Mouse (Mus musculus): ENCODE results near the gene Gm17728. TPM values are rescaled to one million over a fixed set of nuclear protein-coding genes. Genes with fewer than 3 reads are reported as not detected.
"Not testable (repeated sequence)": the region's sequence is repeated elsewhere in the genome, so short reads cannot be mapped to it uniquely, and the experiment has no call there.

The Gm17728 gene
- polyA plus RNA-seq (2015; fragmentation: Nextera tagmentation; extraction: Ambion mirVana) = not detected in 2 replicates

DNA sequence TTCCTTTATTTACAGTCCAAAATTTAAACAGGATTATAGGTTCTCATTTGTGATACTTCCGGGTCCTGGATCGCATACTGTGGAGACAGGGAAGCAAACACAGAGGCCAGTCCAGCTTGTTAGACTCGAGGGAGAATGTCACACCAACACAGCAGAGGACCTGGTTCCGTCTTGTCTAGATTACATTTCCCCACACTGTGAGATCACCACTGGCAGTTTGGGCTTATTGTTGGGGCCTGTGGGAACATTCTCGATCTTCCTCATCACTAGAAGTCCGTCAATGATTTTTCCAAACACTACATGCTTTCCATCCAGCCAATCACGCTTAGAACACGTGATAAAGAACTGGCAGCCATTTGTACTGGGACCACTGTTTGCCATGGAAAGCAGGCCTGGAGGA is at the start of gene Gm17728:
TSS of gene Gm17728 (plus strand) at position 301 of the 400 bp plus-strand sequence.
- H3K4me3 ChIP-seq; H3K4me1 ChIP-seq (replicated peaks); H3K9me3 ChIP-seq (replicated peaks); H3K27ac ChIP-seq; ATAC-seq (replicated peaks; ENCODE audit: insufficient number of reproducible peaks, insufficient read depth, low FRiP score, low read depth); H3K36me3 ChIP-seq; H3K4me2 ChIP-seq; H3K9ac ChIP-seq; H3K27me3 ChIP-seq: not testable (repeated sequence)
- 84% methylated on average over 8 of the region's 8 CpGs for WGBS

DNA sequence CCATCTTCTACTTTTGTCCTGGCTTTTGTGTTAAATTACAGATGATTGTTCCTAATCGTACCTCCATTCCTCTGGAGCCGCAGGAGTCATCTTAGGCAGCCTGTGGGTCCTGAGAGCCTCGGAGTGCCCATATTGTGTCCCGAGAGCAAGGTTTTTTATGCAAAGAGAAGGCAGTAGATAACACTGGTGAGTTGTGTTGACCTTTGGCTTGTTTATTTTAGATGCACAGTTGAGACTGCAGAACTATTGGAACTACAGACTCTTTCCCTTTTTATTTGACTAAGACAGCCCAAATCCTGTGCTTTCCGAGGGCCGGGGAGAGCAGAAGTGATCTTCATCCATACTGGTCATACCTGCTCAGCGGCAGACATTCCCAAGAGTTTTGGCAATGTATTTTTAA is 24.4 kb upstream of the Gm17728 start:
- no peak for ATAC-seq (replicated peaks; ENCODE audit: insufficient number of reproducible peaks, insufficient read depth, low FRiP score, low read depth)
- H3K4me1 ChIP-seq (replicated peaks) = no peaks in the 10 kb centered on the region
- H3K27me3 ChIP-seq = no peaks in the 10 kb centered on the region
- WGBS = 77% methylated on average over 7 of the region's 7 CpGs
- H3K4me2 ChIP-seq = no peak overlapping the region
- no peaks in the 10 kb centered on the region for H3K9me3 ChIP-seq (replicated peaks)
- H3K9ac ChIP-seq = no peak overlapping the region
- H3K4me3 ChIP-seq = no peak overlapping the region
- H3K27ac ChIP-seq = no peak overlapping the region
- H3K36me3 ChIP-seq = no peaks in the 10 kb centered on the region

GRCm38 (mm10) chr17:9398551-9398950 is 23.3 kb upstream of the Gm17728 start:
- H3K4me2 ChIP-seq = no peak overlapping the region
- no peaks in the 10 kb centered on the region for H3K4me1 ChIP-seq (replicated peaks)
- H3K27ac ChIP-seq = no peak overlapping the region
- WGBS = 50% methylated on average over 4 of the region's 4 CpGs
- no peak for ATAC-seq (replicated peaks; ENCODE audit: insufficient number of reproducible peaks, insufficient read depth, low FRiP score, low read depth)
- no peak overlapping the region for H3K9ac ChIP-seq
- no peaks in the 10 kb centered on the region for H3K36me3 ChIP-seq
- H3K27me3 ChIP-seq = no peaks in the 10 kb centered on the region
- H3K9me3 ChIP-seq (replicated peaks) = no peaks in the 10 kb centered on the region
- no peak overlapping the region for H3K4me3 ChIP-seq

GRCm38 (mm10) chr17:9403991-9404390 is 17.9 kb upstream of the Gm17728 start:
- Histone ChIP-seq H3K4me2 (no peak overlapping the region), H3K27me3 (no peaks in the 10 kb centered on the region), H3K4me1 (replicated peaks) (peaks cover 12% of the 10 kb centered on the region), H3K36me3 (no peaks in the 10 kb centered on the region), H3K9ac (no peak overlapping the region), H3K4me3 (no peak overlapping the region), H3K9me3 (replicated peaks) (no peaks in the 10 kb centered on the region), H3K27ac (no peak overlapping the region)
- no peak for ATAC-seq (replicated peaks; ENCODE audit: insufficient number of reproducible peaks, insufficient read depth, low FRiP score, low read depth)
- WGBS = 90% methylated on average over 3 of the region's 3 CpGs

DNA sequence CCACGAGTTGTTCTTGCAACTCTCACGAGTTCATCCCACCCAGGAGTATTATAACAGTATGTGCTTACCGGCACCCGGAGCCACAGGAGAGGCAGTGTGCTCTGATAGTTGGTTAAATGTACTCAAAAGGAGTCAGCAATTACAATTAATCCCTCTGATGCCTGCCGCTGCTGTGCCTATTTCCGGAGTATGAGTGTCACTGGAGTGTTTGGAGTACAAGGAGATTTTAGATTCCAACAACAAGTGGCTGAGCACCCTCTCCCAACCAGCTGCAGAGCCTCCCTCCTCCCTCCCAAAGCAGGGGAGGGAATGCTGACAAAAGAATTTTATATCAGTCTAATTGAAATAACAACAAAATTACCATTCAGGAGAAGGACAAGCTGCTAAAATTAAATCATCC is 14.2 kb upstream of the Gm17728 start:
- H3K4me2 ChIP-seq = peak overlapping the region; percentile 53
- no peaks in the 10 kb centered on the region for H3K27me3 ChIP-seq
- WGBS = 30% methylated on average over 6 of the region's 6 CpGs
- no peaks in the 10 kb centered on the region for H3K36me3 ChIP-seq
- H3K9me3 ChIP-seq (replicated peaks) = no peaks in the 10 kb centered on the region
- H3K4me1 ChIP-seq (replicated peaks) = peaks cover 12% of the 10 kb centered on the region
- peak overlapping the region; percentile 30 for H3K4me3 ChIP-seq
- ATAC-seq (replicated peaks; ENCODE audit: insufficient number of reproducible peaks, insufficient read depth, low FRiP score, low read depth) = no peak; the same call in 1 of the 2 replicates
- no peak overlapping the region for H3K9ac ChIP-seq
- peak overlapping the region; percentile 62 for H3K27ac ChIP-seq

DNA sequence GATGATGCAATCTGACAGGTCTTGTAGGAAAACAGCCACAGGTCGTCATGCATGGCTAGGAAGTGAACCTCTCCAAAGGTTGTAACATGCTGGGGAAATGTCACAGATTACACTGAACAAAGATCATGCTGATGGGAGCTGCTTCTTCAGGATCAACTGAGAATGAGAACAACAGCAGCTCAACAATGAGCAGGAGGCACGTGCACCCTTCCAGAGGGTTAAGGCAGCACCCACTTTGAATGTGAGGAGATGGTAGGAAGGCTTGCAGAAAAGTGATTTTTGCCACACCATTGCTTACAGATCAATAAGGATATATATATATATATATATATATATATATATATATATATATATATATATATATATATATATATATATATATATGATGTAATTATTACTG is 2.8 kb upstream of the Gm17728 start:
- WGBS = 73% methylated on average over 2 of the region's 2 CpGs
- H3K4me2 ChIP-seq = no peak overlapping the region
- no peaks in the 10 kb centered on the region for H3K27me3 ChIP-seq
- H3K9me3 ChIP-seq (replicated peaks) = no peaks in the 10 kb centered on the region
- no peak overlapping the region for H3K9ac ChIP-seq
- H3K27ac ChIP-seq = no peak overlapping the region
- H3K36me3 ChIP-seq = no peaks in the 10 kb centered on the region
- no peak overlapping the region for H3K4me3 ChIP-seq
- ATAC-seq (replicated peaks; ENCODE audit: insufficient number of reproducible peaks, insufficient read depth, low FRiP score, low read depth) = no peak
- H3K4me1 ChIP-seq (replicated peaks) = no peaks in the 10 kb centered on the region; the same call in 1 of the 2 replicates

DNA sequence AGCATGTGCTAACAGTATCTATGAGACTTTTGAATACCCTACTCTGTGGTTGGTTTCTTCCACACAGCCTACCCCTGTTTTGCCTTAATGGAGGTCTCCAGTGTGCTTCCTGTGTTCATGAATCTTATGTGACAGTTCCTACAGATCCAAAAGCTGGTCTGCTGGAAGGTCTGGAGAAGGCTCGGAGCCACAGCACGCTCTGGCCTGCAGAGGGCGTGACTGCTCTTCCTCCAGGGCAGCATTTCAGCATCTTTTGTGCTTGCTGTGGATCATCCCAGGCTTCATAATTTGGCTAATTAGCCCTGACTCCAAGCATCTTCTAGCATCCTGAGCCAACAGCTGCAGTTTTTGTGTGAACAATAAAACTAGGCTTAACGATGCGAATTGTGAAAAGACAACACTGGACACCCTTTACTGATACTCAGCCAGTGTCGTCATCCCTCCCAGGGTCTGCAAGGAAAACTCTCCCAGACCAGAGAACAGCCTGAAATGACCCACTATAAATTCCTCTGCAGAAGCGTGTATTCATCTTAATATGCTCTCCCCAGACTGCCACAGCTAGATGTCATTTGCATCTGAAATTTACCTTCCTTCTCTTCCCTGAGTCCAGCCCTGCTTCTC is 6.6 kb downstream of the Gm17728 start:
- ATAC-seq (replicated peaks; ENCODE audit: insufficient number of reproducible peaks, insufficient read depth, low FRiP score, low read depth) = no peak
- Histone ChIP-seq H3K36me3 (no peaks in the 10 kb centered on the region), H3K27me3 (no peaks in the 10 kb centered on the region), H3K9me3 (replicated peaks) (no peaks in the 10 kb centered on the region), H3K4me2 (no peak overlapping the region), H3K27ac (no peak overlapping the region), H3K4me1 (replicated peaks) (no peaks in the 10 kb centered on the region), H3K9ac (no peak overlapping the region), H3K4me3 (no peak overlapping the region)
- WGBS = 69% methylated on average over 7 of the region's 7 CpGs

GRCm38 (mm10) chr17:9439997-9440655 is 18.3 kb downstream of the Gm17728 start:
- 81% methylated on average over 4 of the region's 4 CpGs for WGBS
- Histone ChIP-seq H3K9me3 (replicated peaks) (no peaks in the 10 kb centered on the region), H3K27ac (no peak overlapping the region), H3K4me2 (no peak overlapping the region), H3K9ac (no peak overlapping the region), H3K4me1 (replicated peaks) (no peaks in the 10 kb centered on the region), H3K4me3 (no peak overlapping the region), H3K27me3 (no peaks in the 10 kb centered on the region), H3K36me3 (no peaks in the 10 kb centered on the region)
- ATAC-seq (replicated peaks; ENCODE audit: insufficient number of reproducible peaks, insufficient read depth, low FRiP score, low read depth) = no peak

DNA sequence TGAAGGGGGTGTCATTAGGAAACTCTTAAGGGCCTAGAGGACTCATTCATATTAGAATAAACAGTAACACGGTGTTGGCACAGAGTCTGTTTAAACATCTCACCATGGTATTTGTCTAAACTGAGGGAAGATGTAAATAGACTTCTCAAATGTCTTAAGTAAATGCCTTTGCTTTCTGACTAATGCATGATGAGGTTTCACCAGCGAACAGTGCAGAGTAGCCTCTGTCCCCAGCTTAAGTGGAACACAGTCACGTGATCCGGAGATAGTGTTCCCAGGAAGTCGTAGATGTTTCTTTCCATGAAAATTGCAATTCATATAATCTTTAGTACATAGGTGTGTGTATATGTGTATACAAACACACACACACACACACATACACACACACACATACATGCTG is 34.5 kb downstream of the Gm17728 start:
- Histone ChIP-seq H3K4me2 (no peak overlapping the region), H3K27me3 (no peaks in the 10 kb centered on the region), H3K9me3 (replicated peaks) (no peaks in the 10 kb centered on the region), H3K27ac (no peak overlapping the region), H3K4me3 (no peak overlapping the region), H3K9ac (no peak overlapping the region), H3K4me1 (replicated peaks) (no peaks in the 10 kb centered on the region), H3K36me3 (no peaks in the 10 kb centered on the region)
- WGBS = 76% methylated on average over 5 of the region's 5 CpGs
- no peak for ATAC-seq (replicated peaks; ENCODE audit: insufficient number of reproducible peaks, insufficient read depth, low FRiP score, low read depth)

DNA sequence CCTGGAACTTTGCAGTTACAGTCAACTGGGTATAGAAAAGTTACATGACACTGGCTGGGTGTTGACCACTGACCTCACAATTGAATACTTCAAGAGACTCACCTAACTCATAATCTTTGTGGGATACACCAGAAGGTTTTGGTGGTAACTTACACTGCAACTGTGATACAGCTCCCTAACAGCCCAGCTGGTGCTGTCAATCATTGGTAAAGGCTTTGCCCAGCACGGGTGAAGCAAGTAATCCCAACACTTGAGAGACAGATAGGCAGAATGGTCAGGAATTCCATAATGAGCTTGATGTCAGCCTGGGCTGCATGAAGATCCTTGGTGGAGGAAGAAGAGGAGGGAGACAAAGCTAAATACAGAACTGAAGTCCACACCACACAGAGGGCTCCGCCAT is 39.0 kb downstream of the Gm17728 start:
- H3K27ac ChIP-seq = no peak overlapping the region
- no peaks in the 10 kb centered on the region for H3K9me3 ChIP-seq (replicated peaks)
- no peak for ATAC-seq (replicated peaks; ENCODE audit: insufficient number of reproducible peaks, insufficient read depth, low FRiP score, low read depth)
- WGBS = 48% methylated on average over 2 of the region's 2 CpGs
- H3K4me1 ChIP-seq (replicated peaks) = no peaks in the 10 kb centered on the region
- no peak overlapping the region for H3K9ac ChIP-seq
- H3K4me2 ChIP-seq = no peak overlapping the region
- no peak overlapping the region for H3K4me3 ChIP-seq
- no peaks in the 10 kb centered on the region for H3K36me3 ChIP-seq
- no peaks in the 10 kb centered on the region for H3K27me3 ChIP-seq
